Mouse (Mus musculus): ENCODE measurements at regions not wholly inside any gene's neighbourhood (a gene's known extent, or its start where the extent isn't known, plus 50 kb on each side); places are given as distances from the start of the nearest gene placed in this dataset.

GRCm38 (mm10) chr12:66060326-66060725 is 223.9 kb downstream of the Rpl10l start:
- TF ChIP-seq CTCF (IDR thresholded peaks at IDR 0.05; ENCODE audit: extremely low read depth, insufficient read depth, low read length) (no peak), POLR2A (IDR thresholded peaks at IDR 0.05; ENCODE audit: extremely low read depth, insufficient read depth, low read length) (no peak)

Data from cortical plate, adult 2 months (tissue).